Mouse (Mus musculus) thymus, postnatal 25 days (tissue): ENCODE data around the gene Ms4a15.

Experiments
- DNase-seq: peaks from one replicate; pipeline ENCODE4 v3.0.0; 2022

Gene Ms4a15

GRCm38 (mm10) chr19:10993150-10993549 lies at the start of gene Ms4a15:
Gene Ms4a15, minus strand, starts transcription at chr19:10993250.
- DNase-seq, result no peak

DNA sequence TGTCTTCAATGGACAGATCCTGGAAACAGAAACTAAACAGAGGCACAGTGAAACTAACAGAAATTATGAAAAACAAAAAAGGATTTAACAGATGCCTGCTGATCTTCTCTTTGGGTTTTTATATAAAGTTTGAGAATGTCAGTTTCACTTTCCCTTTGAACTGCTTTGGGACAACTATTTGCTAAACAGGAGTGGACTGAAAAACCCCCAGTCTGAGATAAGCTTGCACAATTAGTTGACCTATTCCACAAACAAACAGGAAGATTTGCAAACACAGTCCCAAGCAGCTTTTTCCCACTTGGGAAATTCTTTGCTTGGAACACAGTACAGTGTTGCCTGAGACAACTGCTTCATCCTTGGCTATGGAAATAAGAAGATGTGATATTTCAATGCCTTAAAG lies 44.5 kb upstream of the Ms4a15 start:
- no peak for DNase-seq

- DNase-seq, result no peak
Measured at GRCm38 (mm10) chr19:11022382-11022781, 29.3 kb upstream of the Ms4a15 start.

GRCm38 (mm10) chr19:11017891-11018290 lies 24.8 kb upstream of the Ms4a15 start, which contains the start of gene Ms4a18:
Gene Ms4a18, minus strand, starts transcription at chr19:11018031.
- no peak for DNase-seq

DNA sequence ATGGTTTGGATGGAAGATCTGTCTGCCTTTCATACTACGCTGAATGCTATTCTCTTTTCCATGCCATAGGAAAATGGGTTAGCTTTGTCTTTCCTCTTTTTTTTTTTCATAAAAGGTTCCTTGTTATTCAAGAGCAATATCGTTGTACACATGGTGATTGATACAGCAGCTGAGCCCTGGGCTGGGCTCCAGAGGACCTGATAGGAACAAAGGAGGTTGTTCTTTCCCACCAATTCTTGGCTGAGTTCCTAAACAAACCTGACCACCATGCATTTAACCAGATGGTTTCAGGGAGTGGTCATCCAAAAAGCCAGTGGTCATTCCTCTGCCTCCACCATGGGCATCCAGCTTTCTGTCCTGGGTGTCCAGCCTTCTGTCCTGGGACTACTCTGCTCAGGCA lies 24.2 kb upstream of the Ms4a15 start:
- DNase-seq, result no peak

DNA sequence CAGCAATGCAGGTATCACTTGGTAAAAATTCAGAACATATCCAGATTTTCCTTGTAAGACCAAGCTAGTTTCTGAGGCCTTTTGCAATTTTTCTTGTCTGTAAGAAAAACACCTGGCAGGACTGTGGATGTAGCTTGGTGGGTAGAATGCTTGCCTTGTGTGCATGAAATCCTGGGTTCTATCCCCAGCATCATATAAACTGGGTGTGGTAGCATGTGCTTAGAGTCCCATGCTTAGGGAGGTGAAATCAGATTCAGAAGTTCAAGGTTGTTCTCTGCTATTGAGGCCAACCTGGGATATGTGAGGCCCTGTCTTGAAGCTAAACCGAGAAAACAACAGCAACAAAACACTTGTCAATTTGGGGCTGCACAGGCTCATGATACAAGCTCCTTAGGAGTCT lies 22.9 kb upstream of the Ms4a15 start:
- DNase-seq, result no peak

DNA sequence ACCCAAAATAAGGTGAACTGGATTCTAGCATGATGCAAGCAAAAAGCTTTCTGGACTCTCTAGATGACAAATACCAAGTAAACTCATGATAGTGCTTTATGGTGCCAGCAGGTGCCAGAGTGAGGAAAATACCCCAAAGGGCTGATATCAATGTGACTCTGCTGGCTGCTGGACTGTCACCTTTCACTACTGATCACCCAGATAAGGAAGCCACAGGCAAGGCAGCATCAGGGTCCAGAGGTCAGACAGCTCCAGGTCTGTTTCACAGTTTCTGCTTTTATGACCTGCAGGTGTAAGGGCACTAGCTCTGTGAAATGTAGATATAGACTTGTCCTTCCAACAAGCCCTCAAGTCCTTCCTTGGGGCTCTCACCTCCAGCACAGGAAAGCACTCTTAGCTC lies 22.4 kb upstream of the Ms4a15 start:
- no peak for DNase-seq

DNA sequence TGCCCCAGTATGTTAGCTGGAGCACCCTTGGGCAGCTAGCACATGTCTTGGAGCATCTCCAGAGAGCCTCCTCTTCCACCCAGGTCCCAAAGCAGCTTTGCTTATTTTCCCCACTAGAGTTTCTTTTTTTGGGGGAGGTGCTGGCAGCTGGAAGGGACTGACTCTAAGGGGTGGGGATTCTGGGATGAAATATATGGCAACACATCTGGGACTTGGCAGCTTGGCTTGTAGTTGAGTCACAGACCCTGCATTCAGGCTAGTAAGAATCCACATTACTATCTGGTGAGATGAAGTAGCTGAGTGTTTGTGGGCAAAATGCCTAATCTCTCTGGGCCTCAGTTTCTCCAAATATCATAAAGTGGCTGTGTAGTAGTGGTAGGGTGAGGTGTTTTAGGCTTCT lies 1.1 kb downstream of the Ms4a15 start:
- no peak for DNase-seq

GRCm38 (mm10) chr19:10990751-10991150 lies 2.3 kb downstream of the Ms4a15 start:
- DNase-seq, result no peak

- no peak for DNase-seq
Measured at GRCm38 (mm10) chr19:10988563-10988962, 4.5 kb downstream of the Ms4a15 start.

- no peak for DNase-seq
Measured at GRCm38 (mm10) chr19:10985889-10986288, 7.2 kb downstream of the Ms4a15 start.

GRCm38 (mm10) chr19:10984551-10984950 lies 8.5 kb downstream of the Ms4a15 start:
- no peak for DNase-seq

- peak; percentile 34 for DNase-seq
Measured at GRCm38 (mm10) chr19:10983146-10983545, 9.9 kb downstream of the Ms4a15 start.

DNA sequence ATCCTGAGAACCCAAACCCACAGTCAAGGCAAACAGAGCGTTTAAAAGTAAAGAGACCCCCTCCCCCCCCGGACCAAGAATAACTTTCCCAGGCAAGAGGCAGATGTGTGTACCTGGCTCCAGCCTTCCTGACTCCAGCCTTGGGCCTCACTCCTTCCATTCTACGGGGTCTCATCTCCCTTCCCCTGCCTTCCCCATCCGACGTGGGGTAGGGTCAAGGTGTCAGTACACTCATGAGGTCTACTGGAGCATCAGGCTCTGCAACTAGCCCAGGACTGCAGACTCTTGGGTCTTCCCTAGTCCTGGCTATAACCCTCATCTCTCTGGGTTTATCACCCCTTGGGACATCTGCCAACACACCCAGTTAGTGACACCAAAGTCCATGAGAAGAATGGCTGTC lies 12.8 kb downstream of the Ms4a15 start:
- DNase-seq, result no peak

DNA sequence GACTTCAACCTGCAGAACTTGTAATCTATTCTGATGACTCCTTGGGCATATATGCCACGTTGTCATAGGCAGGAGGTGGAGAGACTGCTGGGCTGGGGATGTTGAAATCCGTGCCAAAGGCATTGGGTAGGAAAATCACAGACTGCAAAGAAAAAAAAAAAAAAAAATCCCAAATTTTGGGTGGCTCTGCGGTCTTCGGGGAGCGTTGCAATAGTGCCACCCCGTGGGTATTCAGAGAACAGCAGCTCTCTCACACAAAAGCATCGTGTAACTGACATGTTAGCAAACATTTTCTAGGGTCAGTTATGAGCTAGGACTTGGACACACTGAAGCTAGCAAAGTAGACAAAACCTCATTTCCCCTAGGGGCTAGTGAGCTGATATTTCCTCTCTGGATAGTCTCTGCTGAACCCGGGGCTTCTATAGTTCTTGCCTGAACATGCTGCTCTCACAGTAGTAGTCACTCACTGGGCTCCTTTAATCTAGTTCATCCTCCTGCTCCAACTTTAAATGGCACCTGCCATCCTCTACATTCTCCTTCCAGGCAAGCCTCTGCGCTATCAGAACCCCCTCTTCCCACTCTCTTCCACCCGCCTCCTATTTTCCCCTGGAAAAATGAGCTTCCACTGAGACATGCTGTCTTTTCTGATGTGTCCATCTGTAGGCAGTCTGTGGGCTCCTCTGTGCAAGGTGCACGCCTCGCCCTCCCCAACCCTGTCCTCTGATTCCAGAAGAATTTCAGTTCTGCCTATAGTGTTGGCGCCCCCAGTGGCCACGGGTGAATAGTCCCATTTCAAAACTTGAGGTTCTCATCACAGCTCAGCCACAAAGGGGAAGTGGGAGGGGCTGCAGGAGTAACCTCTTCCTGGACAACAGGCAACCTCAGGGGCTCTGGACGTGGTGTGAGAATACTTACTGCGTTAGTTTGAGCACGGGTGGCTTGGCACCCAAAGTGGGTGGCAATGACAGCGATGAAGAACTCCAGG lies 13.6 kb downstream of the Ms4a15 start:
- DNase-seq, result peak; percentile 94

DNA sequence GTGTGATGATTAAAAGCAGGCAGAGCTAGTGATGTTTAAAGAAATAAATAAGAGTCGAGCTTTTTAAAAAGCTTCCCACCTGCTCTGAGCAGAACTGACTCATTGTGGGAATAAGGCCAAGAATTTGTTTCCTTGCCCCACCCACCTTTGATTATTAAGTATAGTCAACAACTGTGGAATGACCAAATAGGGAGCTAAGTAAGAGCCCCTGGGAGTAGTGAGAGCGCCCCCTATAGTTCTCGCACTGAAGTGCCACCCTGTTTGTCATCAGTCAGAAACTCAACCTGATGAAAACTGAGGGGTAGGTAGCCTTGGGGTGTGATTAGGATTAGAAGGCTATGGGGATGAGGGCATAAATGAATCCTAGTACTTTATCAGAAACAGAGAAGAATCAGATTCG lies 16.7 kb downstream of the Ms4a15 start:
- peak; percentile 19 for DNase-seq

- DNase-seq, result no peak
Measured at GRCm38 (mm10) chr19:10975187-10975586, 17.9 kb downstream of the Ms4a15 start.

DNA sequence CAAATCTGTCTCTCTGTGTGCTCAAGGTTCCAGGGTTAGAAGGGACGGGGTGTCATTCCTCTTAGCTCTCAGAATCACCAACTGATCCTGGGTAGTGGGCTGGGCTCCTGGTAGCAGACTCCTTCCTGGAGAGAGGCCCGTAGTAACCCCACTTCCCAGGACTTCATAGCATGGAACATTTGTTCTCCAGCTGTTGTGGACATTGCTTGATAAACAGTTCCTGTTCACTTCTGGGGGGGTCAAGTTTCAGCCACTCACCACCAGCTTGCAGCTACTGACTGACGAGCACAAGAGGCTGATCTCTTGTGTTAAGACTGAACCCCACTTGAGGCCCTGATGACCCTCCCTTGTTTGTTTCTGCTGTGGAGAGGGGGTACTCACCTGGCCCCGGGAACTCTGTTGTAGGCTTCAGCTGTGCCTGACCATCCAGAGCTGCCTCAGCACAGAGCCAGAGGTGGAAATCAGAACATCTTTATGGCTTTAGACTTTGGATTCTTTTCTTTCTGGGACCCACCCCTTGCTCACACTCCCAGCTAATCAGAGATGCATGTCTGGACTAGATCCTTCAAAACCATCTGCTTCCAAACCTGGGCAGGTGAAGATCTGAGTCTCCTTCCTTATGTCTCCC lies 18.7 kb downstream of the Ms4a15 start, which contains the start of gene Ms4a10:
TSS of gene Ms4a10 (minus strand) at position 433 of the 628 bp plus-strand sequence.
- no peak for DNase-seq

DNA sequence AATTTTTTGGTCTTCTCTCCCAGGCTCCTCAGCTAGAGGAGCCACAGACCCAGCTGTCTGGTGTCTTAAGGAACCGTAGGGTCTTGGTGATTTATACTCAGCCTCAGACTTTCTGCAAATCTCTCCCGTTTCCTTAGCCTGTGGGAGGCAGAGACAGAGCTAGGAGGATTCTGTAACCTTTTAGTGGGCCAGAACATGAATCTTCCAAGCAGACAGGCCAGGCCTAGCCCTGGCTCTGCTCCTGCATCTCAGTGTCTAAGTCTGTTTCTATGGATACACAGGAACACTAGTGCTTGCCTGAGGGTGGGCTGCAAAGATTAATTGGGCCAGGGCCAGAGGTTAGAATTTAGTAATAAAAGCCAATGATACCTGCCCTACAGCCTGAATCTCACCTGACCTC lies 19.9 kb downstream of the Ms4a15 start:
- no peak for DNase-seq

DNA sequence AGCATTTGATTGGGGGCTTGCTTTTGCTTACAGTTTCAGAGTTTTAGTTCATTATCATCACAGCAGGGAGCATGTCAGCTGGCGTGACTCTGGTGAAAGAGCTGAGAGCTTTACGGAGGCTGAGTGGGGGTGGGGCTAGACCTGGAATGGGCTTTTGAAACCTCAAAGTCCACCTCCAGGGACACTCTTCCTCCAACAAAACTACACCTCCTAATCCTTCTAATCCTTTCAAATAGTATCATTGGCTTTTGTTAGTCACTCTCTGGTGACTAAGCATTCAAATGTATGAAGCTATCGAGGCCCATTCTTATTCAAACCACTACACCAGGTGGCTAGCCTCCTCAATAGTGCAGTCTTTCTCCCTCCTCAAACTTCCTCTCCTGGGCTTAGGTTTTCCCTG lies 20.4 kb downstream of the Ms4a15 start:
- no peak for DNase-seq

- no peak for DNase-seq
Measured at GRCm38 (mm10) chr19:10970457-10970856, 22.6 kb downstream of the Ms4a15 start.

DNA sequence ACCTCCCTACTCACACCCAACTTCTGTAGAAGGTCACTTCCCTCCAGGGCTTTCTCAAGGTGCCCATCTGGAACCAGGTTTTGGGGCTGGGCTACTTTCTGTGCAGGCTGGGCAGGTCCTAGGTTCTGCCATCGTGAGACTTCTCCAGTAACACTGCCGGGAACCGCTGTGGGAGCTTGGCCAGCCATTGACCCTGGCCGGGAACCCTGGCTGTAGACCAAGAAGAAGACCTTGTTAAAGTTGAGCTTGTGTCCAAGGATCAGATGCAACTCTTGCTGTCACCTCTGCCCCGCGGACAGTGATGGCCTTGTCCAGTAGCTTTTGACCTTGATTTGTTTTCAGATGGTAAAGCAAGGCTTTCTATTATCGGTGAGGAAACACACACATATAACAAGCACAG lies 24.5 kb downstream of the Ms4a15 start:
- no peak for DNase-seq

DNA sequence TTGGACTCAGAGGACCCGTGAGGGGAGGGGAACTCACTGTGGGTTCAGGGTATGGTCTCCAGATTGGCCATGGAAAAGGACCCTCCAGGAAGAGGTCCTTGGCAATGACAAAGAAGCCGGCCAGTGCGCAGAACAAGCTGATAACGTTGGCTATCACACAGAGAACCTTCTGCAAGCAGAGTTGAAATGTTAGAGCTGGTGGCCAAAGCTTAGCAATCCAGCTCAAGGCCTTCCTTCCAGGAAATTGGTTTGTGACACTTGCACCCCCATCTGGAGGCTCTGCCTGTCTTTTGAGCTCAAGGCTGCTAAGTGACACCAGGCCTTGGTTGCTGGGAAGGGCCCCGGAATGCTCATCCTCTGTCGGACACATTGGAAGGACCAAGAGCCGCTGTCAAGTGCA lies 27.3 kb downstream of the Ms4a15 start:
- no peak for DNase-seq

GRCm38 (mm10) chr19:10959978-10960346 lies 33.1 kb downstream of the Ms4a15 start:
- no peak for DNase-seq
